ENCODE assay signal across 8 mouse cellular contexts in the genomic region with DNA sequence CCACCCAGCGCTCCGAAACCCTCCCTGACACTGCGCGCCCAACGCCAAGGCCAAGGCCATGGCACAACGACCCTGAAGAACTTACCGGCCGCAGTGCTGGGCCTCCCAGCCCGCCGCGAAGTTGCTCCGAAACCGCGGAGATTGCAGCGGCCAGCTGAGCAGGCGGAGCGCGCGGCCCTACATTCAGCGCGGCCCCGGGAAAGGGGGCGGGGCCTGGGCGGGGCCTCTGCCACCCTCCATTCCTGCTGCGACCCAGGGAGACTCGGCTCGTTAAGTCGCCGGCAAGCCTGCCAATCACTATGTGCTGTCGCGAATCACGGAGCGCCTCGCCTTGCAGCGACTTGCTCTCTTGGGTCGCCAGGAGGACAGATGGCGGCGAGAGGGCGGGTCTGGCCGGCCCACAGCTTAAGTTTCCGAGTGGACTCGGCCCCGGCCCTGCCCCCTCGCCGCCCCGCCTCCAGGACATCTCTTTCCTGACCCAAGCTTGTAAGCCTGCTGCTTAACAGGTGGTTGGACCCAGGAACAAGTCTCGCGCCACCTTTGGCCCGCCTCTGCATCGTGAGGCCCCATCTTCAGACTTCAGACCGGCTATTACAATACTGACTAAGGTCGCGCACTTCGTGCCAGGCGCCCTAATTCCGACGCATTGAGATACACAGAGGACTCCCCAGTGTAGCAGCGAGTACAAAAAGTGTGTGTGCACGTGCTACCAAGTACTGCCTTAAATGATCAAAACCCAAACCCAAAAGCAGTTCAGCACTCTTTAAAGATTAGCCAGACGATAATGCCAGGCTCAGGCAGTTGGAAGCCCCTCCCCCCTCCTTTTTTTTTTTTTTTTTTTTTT. TPM values are rescaled to one million over a fixed set of nuclear protein-coding genes. Genes with fewer than 3 reads are reported as not detected.
DNase-seq lines count a peak whose midpoint lies in the region; ATAC-seq and TF ChIP-seq lines count a peak whose summit lies in the region.

A gene (minus strand): TSS at position 425 of the 844 bp plus-strand sequence.

- no peaks in the 10 kb centered on the region for H3K36me3 ChIP-seq in hindbrain, embryonic 10.5 days
- no peaks in the 10 kb centered on the region for H3K36me3 ChIP-seq in lung, embryonic 15.5 days

- TF ChIP-seq POLR2A in olfactory bulb, adult 2 months (IDR thresholded peaks at IDR 0.05; ENCODE audit: insufficient read depth, low read depth, low read length) = no peak

- H3K9ac ChIP-seq in lung, embryonic 15.5 days = peak within 1 kb of the TSS; percentile 71

- H3K27ac ChIP-seq in hindbrain, embryonic 10.5 days = peak within 1 kb of the TSS; percentile 89
- H3K27ac ChIP-seq in lung, embryonic 15.5 days = peak within 1 kb of the TSS; percentile 53
- no peak within 1 kb of the TSS for H3K27ac ChIP-seq in olfactory bulb, adult 2 months (ENCODE audit: insufficient read depth, low read depth, low read length)

- peak within 1 kb of the TSS; percentile 80 for H3K4me3 ChIP-seq in hindbrain, embryonic 10.5 days
- H3K4me3 ChIP-seq in lung, embryonic 15.5 days = peak within 1 kb of the TSS; percentile 77
- H3K4me3 ChIP-seq in olfactory bulb, adult 2 months (ENCODE audit: insufficient read depth, low read depth, low read length) = peak within 1 kb of the TSS; percentile 72

- H3K27me3 ChIP-seq in hindbrain, embryonic 10.5 days (ENCODE audit: insufficient read depth, poor library complexity, severe bottlenecking) = peaks cover 13% of the 10 kb centered on the region
- H3K27me3 ChIP-seq in lung, embryonic 15.5 days = no peaks in the 10 kb centered on the region

- ATAC-seq in lung, embryonic 15.5 days (ENCODE audit: borderline replicate concordance, extremely low read depth, low FRiP score, low TSS enrichment) = peak; percentile 97

- H3K9me3 ChIP-seq in hindbrain, embryonic 10.5 days = no peaks in the 10 kb centered on the region
- no peaks in the 10 kb centered on the region for H3K9me3 ChIP-seq in lung, embryonic 15.5 days

- peaks cover 27% of the 10 kb centered on the region for H3K4me1 ChIP-seq in hindbrain, embryonic 10.5 days (replicated peaks)
- peaks cover 11% of the 10 kb centered on the region for H3K4me1 ChIP-seq in lung, embryonic 15.5 days
- peaks cover 25% of the 10 kb centered on the region for H3K4me1 ChIP-seq in olfactory bulb, adult 2 months (ENCODE audit: control insufficient read depth, insufficient read depth, low read length)

- DNase-seq in MN1 (ENCODE audit: low spot score) = peak; percentile 98
- peak; percentile 91 for DNase-seq in cerebellum, adult 8-10 months
- peak; percentile 94 to 96 for DNase-seq in frontal cortex, adult 2 months (ENCODE audit: extremely low spot score in 1 of 2, low spot score in 1 of 2)
- DNase-seq in hindbrain, embryonic 10.5 days (ENCODE audit: low spot score) = peak; percentile 98
- DNase-seq in layer of hippocampus, adult 9-10 months (ENCODE audit: low spot score) = peak; percentile 83
- peak; percentile 91 to 92 for DNase-seq in thymus, adult 18-20 months

- WGBS in hindbrain, embryonic 10.5 days = under 1% methylated on average over 60 of the region's 60 CpGs
- WGBS in lung, embryonic 15.5 days = under 1% methylated on average over 60 of the region's 60 CpGs
- WGBS in olfactory bulb, adult 2 months = under 1% methylated on average over 60 of the region's 60 CpGs

- H3K4me2 ChIP-seq in lung, embryonic 15.5 days = peak within 1 kb of the TSS; percentile 94

- no peak for TF ChIP-seq CTCF in olfactory bulb, adult 2 months (IDR thresholded peaks at IDR 0.05; ENCODE audit: insufficient read depth, low read depth, low read length)

RNA-seq across cellular contexts. Expression of the gene that starts here (rescaled TPM):
- 56.5 and 65.1 TPM in 2 replicates for polyA plus RNA-seq in frontal cortex, adult 2 months (2012; rRNA removed)
- polyA plus RNA-seq in hindbrain, embryonic 10.5 days (2016; fragmentation: Nextera tagmentation; extraction: Ambion mirVana) = 8.4 and 9.2 TPM in 2 replicates
- polyA plus RNA-seq in lung, embryonic 15.5 days (2015; fragmentation: Nextera tagmentation; extraction: Ambion mirVana) = 8.5 and 10.1 TPM in 2 replicates
- polyA plus RNA-seq in olfactory bulb, adult 2 months (2012; ENCODE audit: insufficient read depth, insufficient read length, low replicate concordance, missing spikeins) = not detected in 2 replicates
